Mouse (Mus musculus): Measurements from ENCODE around the gene Reg3b. TPM values are rescaled to one million over a fixed set of nuclear protein-coding genes. Genes with fewer than 3 reads are reported as not detected.

Reg3b gene
- not detected for polyA plus RNA-seq (2015; fragmentation: Illumina TruSeq; extraction: RNeasy Lipid Tissue Mini Kit (QIAGEN cat#74804); ENCODE audit: insufficient read depth, low replicate concordance)

DNA sequence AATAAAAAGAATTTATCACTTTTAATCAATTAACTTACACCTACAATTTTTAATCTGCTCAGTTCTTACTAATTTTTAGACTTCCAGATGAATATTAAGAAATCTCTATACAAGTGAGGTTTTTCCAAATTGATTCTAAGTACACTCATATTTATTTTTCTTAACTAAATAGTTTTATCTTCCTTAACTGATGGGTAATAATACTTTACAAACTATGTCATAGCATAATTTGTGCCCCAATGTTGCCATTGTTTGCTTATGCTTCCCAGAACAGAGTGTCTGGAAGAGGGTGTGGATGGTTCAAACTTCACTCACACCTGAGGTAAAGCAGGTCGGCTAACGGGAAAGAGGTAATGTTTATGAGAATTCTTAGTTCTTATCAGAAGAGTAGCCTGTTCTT is at the start of gene Reg3b:
Gene Reg3b, plus strand, starts transcription at position 301 of the 400 bp plus-strand sequence.

DNA sequence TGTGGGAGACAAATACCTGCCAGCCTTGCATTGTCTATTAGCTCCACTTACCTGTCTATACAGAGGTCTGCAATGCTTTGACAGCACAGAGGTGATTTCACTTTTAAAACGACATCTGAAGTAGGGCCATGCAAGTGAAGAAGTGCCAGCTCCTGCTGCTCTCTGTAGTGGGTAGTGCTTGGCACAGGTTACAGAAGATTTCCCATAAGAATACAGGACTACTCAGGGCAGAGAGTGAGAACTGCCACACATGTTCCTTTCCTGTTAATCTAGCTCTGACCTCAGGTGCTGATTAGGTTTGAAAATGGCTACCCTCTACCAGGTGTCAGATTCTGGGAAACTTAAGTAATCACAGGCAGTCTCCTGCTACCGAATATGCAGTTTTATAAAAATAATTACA is 8.3 kb downstream of the Reg3b start, which contains the start of gene Reg3d:
Gene Reg3d, minus strand, starts transcription at position 101 of the 400 bp plus-strand sequence.

GRCm38 (mm10) chr6:78380409-78380808 is 10.0 kb downstream of the Reg3b start, which contains the start of gene Reg3a:
Gene Reg3a, plus strand, starts transcription at chr6:78380709.

GRCm38 (mm10) chr6:78395323-78395722 is 24.9 kb downstream of the Reg3b start, which contains the start of gene Reg2:
Gene Reg2, plus strand, starts transcription at chr6:78395623.

DNA sequence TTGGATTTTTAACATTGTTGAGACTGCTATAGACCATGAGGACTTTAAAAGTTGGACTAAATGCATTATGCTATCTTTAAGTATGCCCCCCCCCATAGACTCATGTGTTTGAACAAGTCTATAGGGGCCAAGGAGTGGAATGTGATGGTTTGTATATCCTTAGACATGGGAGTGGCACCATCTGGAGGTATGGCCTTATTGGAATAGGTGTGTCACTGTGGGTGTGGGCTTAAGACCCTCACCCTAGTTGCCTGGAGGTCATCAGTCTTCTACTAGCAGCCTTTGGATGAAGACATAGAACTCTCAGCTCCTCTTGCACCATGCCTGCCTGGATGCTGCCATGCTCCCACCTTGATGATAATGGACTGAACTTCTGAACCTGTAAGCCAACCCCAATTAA is 52.0 kb downstream of the Reg3b start, which contains the start of gene Reg1:
Gene Reg1, plus strand, starts transcription at position 301 of the 400 bp plus-strand sequence.

Other genes with a start within 250 kb of the Reg3b start
- gene Reg3d, start 8.2 kb downstream of the Reg3b start, polyA plus RNA-seq (2015; fragmentation: Illumina TruSeq; extraction: RNeasy Lipid Tissue Mini Kit (QIAGEN cat#74804); ENCODE audit: insufficient read depth, low replicate concordance): 0.35 TPM
- not detected for gene Reg3a, start 10.1 kb downstream of the Reg3b start, polyA plus RNA-seq (2015; fragmentation: Illumina TruSeq; extraction: RNeasy Lipid Tissue Mini Kit (QIAGEN cat#74804); ENCODE audit: insufficient read depth, low replicate concordance)
- gene Reg2, start 25.0 kb downstream of the Reg3b start, polyA plus RNA-seq (2015; fragmentation: Illumina TruSeq; extraction: RNeasy Lipid Tissue Mini Kit (QIAGEN cat#74804); ENCODE audit: insufficient read depth, low replicate concordance): not detected
- gene Reg1, start 52.1 kb downstream of the Reg3b start, polyA plus RNA-seq (2015; fragmentation: Illumina TruSeq; extraction: RNeasy Lipid Tissue Mini Kit (QIAGEN cat#74804); ENCODE audit: insufficient read depth, low replicate concordance): 3.4 TPM
- not detected for gene Reg3g, start 98.2 kb downstream of the Reg3b start, polyA plus RNA-seq (2015; fragmentation: Illumina TruSeq; extraction: RNeasy Lipid Tissue Mini Kit (QIAGEN cat#74804); ENCODE audit: insufficient read depth, low replicate concordance)

All from spleen, adult 10 weeks (tissue).